Mouse (Mus musculus) right cerebral cortex, postnatal 14 days (tissue): ENCODE results near the gene Ctbp1.

Source experiments
- DNase-seq: peaks from one replicate; pipeline ENCODE4 v3.0.0; 2022

Ctbp1 gene

GRCm38 (mm10) chr5:33204284-33204683 is 70.5 kb downstream of the Ctbp1 start:
- DNase-seq = no peak

- peak; percentile 87 for DNase-seq
Measured at GRCm38 (mm10) chr5:33203691-33204242, 71.0 kb downstream of the Ctbp1 start.

- DNase-seq = no peak
Measured at GRCm38 (mm10) chr5:33203171-33203565, 71.6 kb downstream of the Ctbp1 start.

- no peak for DNase-seq
Measured at GRCm38 (mm10) chr5:33202516-33203170, 72.2 kb downstream of the Ctbp1 start.

GRCm38 (mm10) chr5:33201697-33202096 is 73.1 kb downstream of the Ctbp1 start:
- DNase-seq = no peak

DNA sequence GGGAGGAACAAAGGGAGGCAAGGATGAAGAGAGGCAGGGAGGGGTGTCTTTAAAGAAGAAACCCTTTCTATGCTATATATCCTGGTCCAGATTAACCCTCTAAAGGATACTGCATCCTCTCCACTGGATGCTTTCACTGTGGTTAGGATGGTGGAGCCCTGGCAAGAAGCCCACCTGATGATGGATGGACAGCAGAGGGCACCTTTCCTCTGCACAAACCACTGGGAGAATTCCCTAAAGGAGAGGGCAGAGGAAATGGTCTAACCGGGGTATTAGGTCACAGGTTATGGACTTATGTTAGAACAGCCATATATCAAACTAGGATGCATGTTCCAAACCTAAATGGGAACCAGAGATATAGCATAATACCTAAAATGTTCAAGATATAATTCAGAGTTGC is 74.7 kb downstream of the Ctbp1 start:
- no peak for DNase-seq
